Mouse (Mus musculus): Measurements from ENCODE around the gene Bcl2l13. TPM values are rescaled to one million over a fixed set of nuclear protein-coding genes. Genes with fewer than 3 reads are reported as not detected.

The Bcl2l13 gene
- polyA plus RNA-seq, 1 experiment from 2014 or later: 34.3 TPM

- H3K4me3 ChIP-seq (replicated peaks): no peak overlapping the region
- H3K9ac ChIP-seq: no peak overlapping the region
- peaks cover 12% of the 10 kb centered on the region for H3K4me1 ChIP-seq (replicated peaks)
- H3K9me3 ChIP-seq (replicated peaks): no peaks in the 10 kb centered on the region
- no peak overlapping the region for H3K4me2 ChIP-seq
- H3K27me3 ChIP-seq: no peaks in the 10 kb centered on the region
- H3K36me3 ChIP-seq (replicated peaks): peaks cover 79% of the 10 kb centered on the region
- 59% methylated on average over 9 of the region's 9 CpGs for WGBS (ENCODE audit: insufficient replicate concordance)
- H3K27ac ChIP-seq (replicated peaks): no peak overlapping the region
- ATAC-seq (ENCODE audit: insufficient read depth): no peak
These were observed 30.2 kb downstream of the Bcl2l13 start for GRCm38 (mm10) chr6:120866051-120866814.

GRCm38 (mm10) chr6:120868824-120869223 lies 32.8 kb downstream of the Bcl2l13 start:
- H3K9ac ChIP-seq: no peak overlapping the region
- H3K4me3 ChIP-seq (replicated peaks): no peak overlapping the region
- 60% methylated on average over 1 of the region's 1 CpGs for WGBS (ENCODE audit: insufficient replicate concordance)
- H3K9me3 ChIP-seq (replicated peaks): no peaks in the 10 kb centered on the region
- H3K4me1 ChIP-seq (replicated peaks): peaks cover 8% of the 10 kb centered on the region
- ATAC-seq (ENCODE audit: insufficient read depth): no peak
- H3K27ac ChIP-seq (replicated peaks): no peak overlapping the region
- no peak overlapping the region for H3K4me2 ChIP-seq
- H3K36me3 ChIP-seq (replicated peaks): peaks cover 67% of the 10 kb centered on the region
- H3K27me3 ChIP-seq: no peaks in the 10 kb centered on the region

- H3K36me3 ChIP-seq (replicated peaks): peaks cover 56% of the 10 kb centered on the region
- no peak overlapping the region for H3K4me2 ChIP-seq
- H3K4me1 ChIP-seq (replicated peaks): peaks cover 9% of the 10 kb centered on the region
- 80% methylated on average over 2 of the region's 2 CpGs for WGBS (ENCODE audit: insufficient replicate concordance)
- H3K9ac ChIP-seq: no peak overlapping the region
- H3K27me3 ChIP-seq: no peaks in the 10 kb centered on the region
- no peaks in the 10 kb centered on the region for H3K9me3 ChIP-seq (replicated peaks)
- no peak overlapping the region for H3K4me3 ChIP-seq (replicated peaks)
- no peak for ATAC-seq (ENCODE audit: insufficient read depth)
- no peak overlapping the region for H3K27ac ChIP-seq (replicated peaks)
These were observed 35.3 kb downstream of the Bcl2l13 start for GRCm38 (mm10) chr6:120871286-120871685.

- H3K27ac ChIP-seq (replicated peaks): no peak overlapping the region
- ATAC-seq (ENCODE audit: insufficient read depth): peak; percentile 40; the same call in 1 of the 2 replicates
- peaks cover 9% of the 10 kb centered on the region for H3K4me1 ChIP-seq (replicated peaks)
- no peaks in the 10 kb centered on the region for H3K9me3 ChIP-seq (replicated peaks)
- H3K9ac ChIP-seq: no peak overlapping the region
- H3K4me2 ChIP-seq: no peak overlapping the region
- 15% methylated on average over 9 of the region's 9 CpGs for WGBS (ENCODE audit: insufficient replicate concordance)
- peaks cover 63% of the 10 kb centered on the region for H3K36me3 ChIP-seq (replicated peaks)
- no peak overlapping the region for H3K4me3 ChIP-seq (replicated peaks)
- no peaks in the 10 kb centered on the region for H3K27me3 ChIP-seq
These were observed 37.9 kb downstream of the Bcl2l13 start for GRCm38 (mm10) chr6:120873874-120874273.

GRCm38 (mm10) chr6:120879046-120879445 lies 43.0 kb downstream of the Bcl2l13 start:
- peaks cover 89% of the 10 kb centered on the region for H3K36me3 ChIP-seq (replicated peaks)

GRCm38 (mm10) chr6:120884436-120884835 lies 48.4 kb downstream of the Bcl2l13 start:
- Histone ChIP-seq H3K36me3 (replicated peaks) (peaks cover 95% of the 10 kb centered on the region), H3K27ac (replicated peaks) (no peak overlapping the region), H3K4me1 (replicated peaks) (no peaks in the 10 kb centered on the region), H3K4me3 (replicated peaks) (no peak overlapping the region), H3K4me2 (no peak overlapping the region), H3K27me3 (no peaks in the 10 kb centered on the region), H3K9ac (no peak overlapping the region), H3K9me3 (replicated peaks) (no peaks in the 10 kb centered on the region)
- no peak for ATAC-seq (ENCODE audit: insufficient read depth)
- WGBS (ENCODE audit: insufficient replicate concordance): 87% methylated on average over 6 of the region's 6 CpGs

More at GRCm38 (mm10) chr6:120879046-120879445, 43.0 kb downstream of the Bcl2l13 start:
- Histone ChIP-seq H3K4me1 (replicated peaks) (no peaks in the 10 kb centered on the region), H3K4me3 (replicated peaks) (no peak overlapping the region), H3K27me3 (no peaks in the 10 kb centered on the region), H3K9ac (no peak overlapping the region), H3K4me2 (no peak overlapping the region), H3K9me3 (replicated peaks) (no peaks in the 10 kb centered on the region), H3K27ac (replicated peaks) (no peak overlapping the region)
- no peak for ATAC-seq (ENCODE audit: insufficient read depth)
- 83% methylated on average over 5 of the region's 5 CpGs for WGBS (ENCODE audit: insufficient replicate concordance)

- Histone ChIP-seq H3K9me3 (replicated peaks) (no peaks in the 10 kb centered on the region), H3K9ac (no peak overlapping the region), H3K4me1 (replicated peaks) (no peaks in the 10 kb centered on the region), H3K4me3 (replicated peaks) (no peak overlapping the region), H3K27me3 (no peaks in the 10 kb centered on the region), H3K27ac (replicated peaks) (no peak overlapping the region), H3K36me3 (replicated peaks) (peaks cover 95% of the 10 kb centered on the region), H3K4me2 (no peak overlapping the region)
- 87% methylated on average over 17 of the region's 17 CpGs for WGBS (ENCODE audit: insufficient replicate concordance)
- no peak for ATAC-seq (ENCODE audit: insufficient read depth)
These were observed 50.7 kb downstream of the Bcl2l13 start for GRCm38 (mm10) chr6:120886696-120887095.

- Histone ChIP-seq H3K4me3 (replicated peaks) (no peak overlapping the region), H3K4me1 (replicated peaks) (no peaks in the 10 kb centered on the region), H3K27ac (replicated peaks) (no peak overlapping the region), H3K36me3 (replicated peaks) (peaks cover 86% of the 10 kb centered on the region), H3K4me2 (no peak overlapping the region), H3K27me3 (no peaks in the 10 kb centered on the region), H3K9ac (no peak overlapping the region), H3K9me3 (replicated peaks) (no peaks in the 10 kb centered on the region)
- 91% methylated on average over 9 of the region's 9 CpGs for WGBS (ENCODE audit: insufficient replicate concordance)
- ATAC-seq (ENCODE audit: insufficient read depth): no peak
These were observed 58.1 kb downstream of the Bcl2l13 start for GRCm38 (mm10) chr6:120894089-120894488.

GRCm38 (mm10) chr6:120894524-120894923 lies 58.5 kb downstream of the Bcl2l13 start:
- Histone ChIP-seq H3K27me3 (no peaks in the 10 kb centered on the region), H3K4me2 (no peak overlapping the region), H3K4me1 (replicated peaks) (no peaks in the 10 kb centered on the region), H3K36me3 (replicated peaks) (peaks cover 82% of the 10 kb centered on the region), H3K4me3 (replicated peaks) (no peak overlapping the region), H3K27ac (replicated peaks) (no peak overlapping the region), H3K9ac (no peak overlapping the region), H3K9me3 (replicated peaks) (no peaks in the 10 kb centered on the region)
- WGBS (ENCODE audit: insufficient replicate concordance): 76% methylated on average over 9 of the region's 9 CpGs
- ATAC-seq (ENCODE audit: insufficient read depth): no peak

GRCm38 (mm10) chr6:120898188-120898833 lies 62.3 kb downstream of the Bcl2l13 start:
- ATAC-seq (ENCODE audit: insufficient read depth): no peak; the same call in 1 of the 2 replicates
- no peak overlapping the region for H3K4me3 ChIP-seq (replicated peaks)
- H3K36me3 ChIP-seq (replicated peaks): peaks cover 53% of the 10 kb centered on the region
- no peak overlapping the region for H3K27ac ChIP-seq (replicated peaks)
- peaks cover 10% of the 10 kb centered on the region for H3K4me1 ChIP-seq (replicated peaks)
- 65% methylated on average over 6 of the region's 6 CpGs for WGBS (ENCODE audit: insufficient replicate concordance)
- H3K9me3 ChIP-seq (replicated peaks): no peaks in the 10 kb centered on the region
- no peak overlapping the region for H3K4me2 ChIP-seq
- no peaks in the 10 kb centered on the region for H3K27me3 ChIP-seq
- no peak overlapping the region for H3K9ac ChIP-seq

- peaks cover 32% of the 10 kb centered on the region for H3K4me1 ChIP-seq (replicated peaks)
- H3K9ac ChIP-seq: no peak overlapping the region
- no peak overlapping the region for H3K4me2 ChIP-seq
- H3K36me3 ChIP-seq (replicated peaks): peaks cover 26% of the 10 kb centered on the region
- no peak for ATAC-seq (ENCODE audit: insufficient read depth)
- no peaks in the 10 kb centered on the region for H3K27me3 ChIP-seq
- H3K4me3 ChIP-seq (replicated peaks): no peak overlapping the region
- WGBS (ENCODE audit: insufficient replicate concordance): 64% methylated on average over 14 of the region's 14 CpGs
- no peaks in the 10 kb centered on the region for H3K9me3 ChIP-seq (replicated peaks)
- no peak overlapping the region for H3K27ac ChIP-seq (replicated peaks)
These were observed 66.0 kb downstream of the Bcl2l13 start for GRCm38 (mm10) chr6:120901776-120902645.
